Mouse (Mus musculus): Measurements from ENCODE around the gene Myf5. TPM values are rescaled to one million over a fixed set of nuclear protein-coding genes. Genes with fewer than 3 reads are reported as not detected.

Gene Myf5
- not detected for polyA plus RNA-seq (2015; fragmentation: Illumina TruSeq; extraction: RNeasy Lipid Tissue Mini Kit (QIAGEN cat#74804); ENCODE audit: insufficient read depth, low read depth, low replicate concordance)

DNA sequence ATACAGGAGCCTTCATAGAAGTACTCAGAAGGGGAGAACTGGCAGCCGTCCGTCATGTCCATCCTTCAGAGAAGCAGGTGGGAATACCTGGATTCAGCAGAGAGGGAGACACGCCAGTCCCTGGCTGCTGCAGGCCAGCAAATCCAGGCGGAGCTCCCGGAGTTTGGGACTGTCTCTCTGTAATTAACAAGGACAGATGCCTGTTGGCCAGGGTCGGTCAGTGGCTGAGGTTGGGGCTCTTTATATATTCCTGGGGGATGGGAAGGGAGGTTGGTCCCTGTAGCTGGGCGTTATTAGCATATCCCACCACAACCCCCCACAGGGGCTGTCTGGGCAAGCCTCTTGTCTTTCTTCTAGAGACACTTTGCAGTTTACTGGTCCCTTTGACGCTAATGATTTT lies at the start of gene Myf5:
Gene Myf5, minus strand, starts transcription at position 265 of the 400 bp plus-strand sequence.

DNA sequence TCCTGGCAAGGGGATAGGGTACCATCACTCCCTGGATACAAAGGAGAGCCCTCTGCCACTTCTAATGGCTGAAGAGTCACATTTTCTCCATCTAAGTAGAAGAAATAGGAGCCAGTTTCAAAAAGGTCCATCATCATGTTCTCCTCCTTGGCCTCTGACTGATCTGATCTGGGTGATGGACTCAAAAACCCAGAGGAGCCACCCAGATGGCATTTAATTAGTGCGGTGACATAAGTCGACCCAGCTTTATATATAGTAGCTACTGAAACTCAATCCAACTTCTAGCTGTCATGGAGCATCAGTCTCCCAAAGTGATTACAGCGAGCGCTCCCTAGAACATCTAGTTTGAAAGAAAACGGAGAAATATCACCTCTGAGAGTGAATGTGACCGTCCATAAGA lies 8.6 kb upstream of the Myf5 start, which contains the start of gene Myf6:
Gene Myf6, minus strand, starts transcription at position 170 of the 400 bp plus-strand sequence.

Other genes starting within 250 kb of the Myf5 start
- not detected for gene Lin7a, start 214.4 kb downstream of the Myf5 start, polyA plus RNA-seq (2015; fragmentation: Illumina TruSeq; extraction: RNeasy Lipid Tissue Mini Kit (QIAGEN cat#74804); ENCODE audit: insufficient read depth, low read depth, low replicate concordance)
- not detected for gene Myf6, start 8.6 kb upstream of the Myf5 start, polyA plus RNA-seq (2015; fragmentation: Illumina TruSeq; extraction: RNeasy Lipid Tissue Mini Kit (QIAGEN cat#74804); ENCODE audit: insufficient read depth, low read depth, low replicate concordance)
- gene Ptprq, start 233.9 kb upstream of the Myf5 start, polyA plus RNA-seq (2015; fragmentation: Illumina TruSeq; extraction: RNeasy Lipid Tissue Mini Kit (QIAGEN cat#74804); ENCODE audit: insufficient read depth, low read depth, low replicate concordance): not detected